Mouse (Mus musculus) spleen, adult 18-20 months (tissue): ENCODE measurements around the gene Bcl7c.
A peak's percentile ranks its signal among the peaks of the same experiment; 100 is the strongest.
"Not testable (repeated sequence)": the region's sequence is repeated elsewhere in the genome, so short reads cannot be mapped to it uniquely, and the experiment has no call there.

ENCODE experiments used
- DNase-seq, 2 experiments: peaks; one replicate each; pipeline ENCODE4 v3.0.0; 2022; ENCODE audit warnings: mixed read lengths in 2 of 2

Bcl7c gene

GRCm38 (mm10) chr7:127681888-127682553 is 26.7 kb downstream of the Bcl7c start:
- DNase-seq, result no peak

GRCm38 (mm10) chr7:127680541-127680940 is 28.2 kb downstream of the Bcl7c start:
- DNase-seq, result no peak

- DNase-seq, result no peak
Observed at GRCm38 (mm10) chr7:127678811-127679210, 29.9 kb downstream of the Bcl7c start.

- no peak for DNase-seq
Observed at GRCm38 (mm10) chr7:127677609-127678008, 31.1 kb downstream of the Bcl7c start.

GRCm38 (mm10) chr7:127677077-127677476 is 31.7 kb downstream of the Bcl7c start:
- peak; percentile 14 to 52 for DNase-seq

GRCm38 (mm10) chr7:127675391-127675811 is 33.3 kb downstream of the Bcl7c start:
- DNase-seq, result no peak

GRCm38 (mm10) chr7:127674977-127675376 is 33.8 kb downstream of the Bcl7c start:
- DNase-seq, result peak; percentile 38 to 73

- no peak for DNase-seq
Observed at GRCm38 (mm10) chr7:127672776-127673175, 36.0 kb downstream of the Bcl7c start.

- DNase-seq, result no peak
Observed at GRCm38 (mm10) chr7:127671880-127672774, 36.6 kb downstream of the Bcl7c start.

GRCm38 (mm10) chr7:127667171-127667570 is 41.6 kb downstream of the Bcl7c start:
- DNase-seq, result no peak

GRCm38 (mm10) chr7:127666679-127667078 is 42.1 kb downstream of the Bcl7c start:
- no peak for DNase-seq

- DNase-seq, result no peak
Observed at GRCm38 (mm10) chr7:127666066-127666654, 42.6 kb downstream of the Bcl7c start.

GRCm38 (mm10) chr7:127662926-127663325 is 45.8 kb downstream of the Bcl7c start:
- DNase-seq, result no peak

GRCm38 (mm10) chr7:127661833-127662232 is 46.9 kb downstream of the Bcl7c start:
- no peak for DNase-seq

GRCm38 (mm10) chr7:127660882-127661281 is 47.9 kb downstream of the Bcl7c start:
- DNase-seq, result no peak

- DNase-seq, result peak; percentile 14 to 50
Observed at GRCm38 (mm10) chr7:127656946-127657345, 51.8 kb downstream of the Bcl7c start.

- no peak for DNase-seq
Observed at GRCm38 (mm10) chr7:127654318-127654717, 54.4 kb downstream of the Bcl7c start.

- DNase-seq, result no peak
Observed at GRCm38 (mm10) chr7:127652050-127652449, 56.7 kb downstream of the Bcl7c start.

- no peak for DNase-seq
Observed at GRCm38 (mm10) chr7:127651624-127652023, 57.1 kb downstream of the Bcl7c start.

GRCm38 (mm10) chr7:127649206-127649605 is 59.5 kb downstream of the Bcl7c start:
- no peak for DNase-seq

- no peak for DNase-seq
Observed at GRCm38 (mm10) chr7:127648516-127649201, 60.1 kb downstream of the Bcl7c start.

- DNase-seq, result not testable (repeated sequence)
Observed at GRCm38 (mm10) chr7:127647576-127647975, 61.2 kb downstream of the Bcl7c start.

GRCm38 (mm10) chr7:127646363-127646762 is 62.4 kb downstream of the Bcl7c start:
- DNase-seq, result no peak
